Mouse (Mus musculus) c-Kit-positive CD71-positive TER-119-negative erythroid progenitor cells, embryonic 14.5 days (primary cell): ENCODE results near the gene P3h3.
"Not testable (repeated sequence)": the region's sequence is repeated elsewhere in the genome, so short reads cannot be mapped to it uniquely, and the experiment has no call there.

Experiments
- DNase-seq: peaks from one replicate; pipeline ENCODE4 v3.0.0-alpha.2; 2013; ENCODE audit warnings: low read depth

Gene P3h3

GRCm38 (mm10) chr6:124856916-124857839, at the start of gene P3h3:
P3h3 (minus strand) TSS chr6:124857752.
- peak; percentile 32 for DNase-seq

DNA sequence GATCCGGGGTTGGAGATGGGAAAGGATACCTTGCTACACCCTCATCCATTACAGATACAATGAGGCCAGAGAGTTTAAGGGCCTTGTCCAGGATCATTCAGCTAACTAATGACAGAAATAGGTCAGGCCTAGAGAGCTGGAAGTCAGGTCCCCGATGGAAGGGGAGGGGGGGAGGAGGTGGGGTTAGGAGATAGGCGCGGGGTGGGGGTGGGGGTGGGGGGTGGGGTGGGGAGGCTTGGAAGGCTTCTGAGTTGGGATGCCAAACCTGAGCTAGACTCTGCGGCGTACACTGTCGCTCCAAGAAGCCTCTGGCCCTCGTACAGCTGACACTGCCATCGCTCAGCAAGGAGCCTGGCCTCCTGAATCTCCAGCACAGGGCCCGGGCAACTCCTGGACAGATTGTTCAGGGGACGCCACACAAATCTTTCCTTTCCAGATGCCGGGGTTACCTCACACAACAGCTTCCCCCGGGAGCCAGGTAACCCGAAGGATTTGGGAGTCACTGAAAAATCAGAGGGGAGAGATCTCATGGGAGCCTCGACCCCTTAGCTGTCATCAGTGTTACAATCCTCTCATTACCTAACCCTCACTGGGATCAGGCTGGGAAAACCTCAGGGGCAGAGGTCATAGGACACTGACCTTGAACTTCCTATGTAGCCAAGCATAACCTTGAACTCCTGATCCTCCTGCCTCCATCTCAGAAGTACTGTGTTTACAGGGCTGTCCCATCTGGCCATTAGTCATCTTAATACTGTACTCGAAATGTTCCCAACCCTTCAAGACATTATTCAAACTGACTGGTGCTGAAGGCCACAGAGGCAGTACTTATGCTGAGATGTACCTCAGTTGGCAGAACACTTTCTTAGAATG, 47.7 kb upstream of the P3h3 start:
- DNase-seq = no peak

DNA sequence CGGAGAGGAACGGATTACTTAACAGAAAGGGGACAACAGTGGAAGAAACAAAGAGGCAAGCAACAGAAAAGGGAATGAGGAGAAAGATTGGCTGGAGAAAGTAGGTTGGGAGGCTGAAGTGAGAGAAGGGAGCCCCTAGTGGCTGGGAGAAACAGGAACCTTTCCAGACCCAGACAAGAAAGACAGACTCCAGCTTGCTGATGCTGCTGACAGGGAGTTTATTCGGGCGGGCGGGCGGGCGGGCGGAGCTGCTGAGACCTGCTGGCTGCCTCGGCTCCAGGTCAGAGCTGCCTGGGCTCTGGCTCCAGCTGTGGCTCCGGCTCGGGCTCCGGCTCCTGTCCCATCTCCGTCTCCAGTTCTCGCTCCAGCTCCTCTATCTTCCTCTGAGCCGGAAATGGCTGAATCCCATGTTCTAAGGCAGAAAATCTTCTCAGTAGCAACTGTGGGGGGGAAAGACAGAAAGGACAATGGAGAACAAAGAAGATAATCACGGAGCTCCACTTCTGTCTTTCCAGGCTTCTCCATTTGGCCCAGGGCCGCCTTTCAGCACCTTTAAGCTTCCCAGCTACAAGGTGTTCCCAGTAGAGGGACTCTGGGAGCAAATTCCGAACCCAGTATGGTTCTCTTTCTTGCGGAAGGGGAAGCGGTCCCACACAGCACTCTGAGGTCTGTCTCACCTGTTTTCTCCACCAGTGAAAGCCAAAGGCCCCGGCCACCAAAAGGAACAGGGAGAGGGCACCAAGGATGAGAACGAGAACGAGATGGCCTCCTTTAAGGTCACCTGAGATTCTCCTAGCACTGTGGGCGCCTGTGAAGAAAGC, 46.8 kb upstream of the P3h3 start:
- DNase-seq = peak; percentile 70

DNA sequence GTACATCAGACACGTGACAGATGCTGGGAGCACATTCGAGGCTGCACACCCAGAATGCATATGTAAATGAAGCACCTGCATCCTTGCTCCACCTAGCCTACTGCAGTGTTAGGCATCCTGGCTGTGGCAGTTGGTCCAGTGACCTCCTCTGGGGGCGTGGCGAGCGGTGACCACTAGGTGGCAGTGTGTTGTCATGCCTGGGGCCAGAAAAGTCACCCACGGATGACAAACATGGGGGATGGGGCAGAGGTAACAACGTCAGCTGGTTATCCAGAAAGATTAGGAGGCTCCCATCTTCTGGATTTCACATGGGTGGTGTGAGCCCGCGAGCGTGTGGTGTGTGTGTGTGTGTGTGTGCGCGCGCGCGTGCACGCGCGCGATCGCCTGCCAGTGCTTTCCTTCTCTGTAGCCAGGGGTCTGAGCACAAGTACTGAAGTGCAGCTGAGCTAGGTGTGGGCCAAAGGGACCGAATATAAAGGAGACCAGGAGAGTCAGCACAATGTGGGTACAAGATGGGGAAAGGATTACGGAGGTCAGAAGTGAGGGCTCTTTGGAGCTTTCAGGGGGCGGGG, 46.1 kb upstream of the P3h3 start:
- peak; percentile 88 for DNase-seq

- no peak for DNase-seq
Observed at GRCm38 (mm10) chr6:124901851-124902250, 44.3 kb upstream of the P3h3 start.

GRCm38 (mm10) chr6:124900801-124901480, 43.4 kb upstream of the P3h3 start:
- no peak for DNase-seq

- no peak for DNase-seq
Observed at GRCm38 (mm10) chr6:124900056-124900800, 42.7 kb upstream of the P3h3 start.

DNA sequence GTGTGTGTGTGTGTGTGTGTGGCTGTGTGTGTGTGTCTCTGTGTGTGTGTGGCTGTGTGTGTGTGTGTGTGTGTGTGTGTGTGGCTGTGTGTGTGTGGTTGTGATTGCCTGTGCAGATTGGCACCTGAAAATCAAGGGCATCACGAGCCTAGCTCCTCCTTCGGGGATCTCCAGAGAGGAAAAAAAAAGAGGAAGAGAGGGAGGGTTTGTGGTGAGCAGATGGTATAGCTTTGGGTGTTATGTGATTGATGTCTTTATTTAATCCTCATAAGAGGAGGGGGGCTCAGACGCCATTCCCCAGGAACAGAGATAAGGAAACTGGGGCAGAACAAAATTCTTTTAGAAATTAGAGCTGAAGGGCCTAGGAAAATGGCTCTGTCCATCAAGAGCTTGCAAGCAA, 40.8 kb upstream of the P3h3 start:
- DNase-seq = no peak

GRCm38 (mm10) chr6:124894113-124894512, 36.6 kb upstream of the P3h3 start:
- DNase-seq = not testable (repeated sequence)

DNA sequence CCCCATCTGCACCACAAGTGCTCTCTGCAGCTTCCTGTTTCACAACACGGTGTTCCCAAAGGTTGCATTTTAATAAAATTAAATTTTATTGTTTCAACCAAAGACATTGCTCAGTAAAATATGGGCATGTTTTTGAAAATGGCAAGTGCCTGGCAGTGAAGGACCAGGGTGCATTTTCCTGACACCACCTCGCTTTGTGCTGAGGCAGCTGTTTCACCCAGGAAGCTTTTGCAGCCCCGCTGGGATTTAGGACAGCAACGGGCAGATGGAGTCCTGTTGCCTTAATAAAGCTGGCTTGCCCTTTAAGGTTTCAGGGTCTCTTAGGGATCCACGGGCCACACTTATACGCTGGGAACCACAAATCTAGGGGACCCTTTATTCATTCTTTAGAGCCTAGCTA, 33.4 kb upstream of the P3h3 start:
- no peak for DNase-seq

DNA sequence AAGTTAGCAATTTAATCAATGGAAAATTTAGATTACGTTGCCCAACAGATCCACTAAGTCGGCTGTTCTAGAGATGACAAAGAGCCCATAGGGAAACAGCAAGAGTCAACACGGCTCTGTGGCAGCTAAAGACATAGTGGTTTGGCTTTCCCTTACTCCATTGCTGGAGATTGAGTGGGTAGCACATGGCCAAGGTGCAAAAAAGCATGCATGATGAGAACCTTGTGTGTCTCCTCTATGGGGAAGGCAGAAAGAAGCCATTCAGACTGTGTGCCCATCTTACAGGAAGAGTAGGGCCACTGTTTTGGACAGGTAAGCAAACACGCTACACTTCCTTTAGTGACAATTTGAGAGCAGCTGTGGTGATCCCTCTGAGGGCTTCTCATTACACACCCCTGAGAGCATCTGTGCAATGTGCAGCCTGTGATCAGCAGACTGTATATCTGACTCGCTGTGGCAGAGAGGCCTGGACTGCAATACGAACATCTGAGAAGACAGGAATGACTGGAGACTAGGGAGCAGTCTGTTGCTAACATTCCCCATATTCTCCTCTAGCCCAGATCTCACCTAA, 31.1 kb upstream of the P3h3 start:
- no peak for DNase-seq

DNA sequence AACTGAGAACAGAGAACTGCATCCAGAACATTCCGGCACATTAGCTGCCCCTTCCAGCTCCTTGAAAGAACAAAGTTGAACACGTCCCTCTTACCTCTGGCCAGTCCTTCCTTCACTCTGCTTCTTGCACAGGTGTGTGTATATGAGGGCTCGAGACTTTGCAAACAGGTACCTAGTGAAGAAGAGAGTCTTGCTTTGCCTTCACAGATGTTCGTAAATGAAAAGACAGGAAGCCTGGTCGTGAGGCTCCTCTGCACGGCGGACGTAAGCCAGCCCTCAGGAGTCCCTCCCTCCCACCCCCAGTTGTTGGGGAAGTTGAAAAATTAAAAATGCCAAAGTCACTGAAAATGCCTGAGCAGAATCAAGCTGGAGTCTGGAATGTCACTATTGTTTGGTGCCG, 30.4 kb upstream of the P3h3 start, which contains the start of gene Cd4:
Cd4 (minus strand) TSS at position 236 of the 400 bp plus-strand sequence.
- DNase-seq = no peak

DNA sequence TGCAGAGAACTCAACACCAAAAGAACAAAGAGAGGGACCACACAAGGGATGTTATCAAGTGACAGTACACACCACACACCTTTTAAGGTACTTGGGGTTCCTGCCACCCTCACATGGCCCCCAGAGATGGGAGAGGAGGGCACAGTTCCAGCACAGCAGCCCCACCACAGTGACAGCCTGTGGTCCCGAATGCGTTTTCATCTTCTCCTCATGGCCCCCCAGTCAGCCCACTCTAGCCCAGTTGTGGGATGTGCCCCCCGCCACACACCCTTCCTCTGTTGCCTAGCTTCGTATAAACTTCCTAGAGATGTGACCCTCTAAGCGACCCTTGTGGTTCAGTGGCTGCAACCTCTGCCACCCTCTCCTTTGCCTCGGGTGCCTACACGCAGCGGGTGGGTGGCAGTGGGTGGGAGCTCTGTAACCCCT, 28.4 kb upstream of the P3h3 start:
- DNase-seq = no peak

DNA sequence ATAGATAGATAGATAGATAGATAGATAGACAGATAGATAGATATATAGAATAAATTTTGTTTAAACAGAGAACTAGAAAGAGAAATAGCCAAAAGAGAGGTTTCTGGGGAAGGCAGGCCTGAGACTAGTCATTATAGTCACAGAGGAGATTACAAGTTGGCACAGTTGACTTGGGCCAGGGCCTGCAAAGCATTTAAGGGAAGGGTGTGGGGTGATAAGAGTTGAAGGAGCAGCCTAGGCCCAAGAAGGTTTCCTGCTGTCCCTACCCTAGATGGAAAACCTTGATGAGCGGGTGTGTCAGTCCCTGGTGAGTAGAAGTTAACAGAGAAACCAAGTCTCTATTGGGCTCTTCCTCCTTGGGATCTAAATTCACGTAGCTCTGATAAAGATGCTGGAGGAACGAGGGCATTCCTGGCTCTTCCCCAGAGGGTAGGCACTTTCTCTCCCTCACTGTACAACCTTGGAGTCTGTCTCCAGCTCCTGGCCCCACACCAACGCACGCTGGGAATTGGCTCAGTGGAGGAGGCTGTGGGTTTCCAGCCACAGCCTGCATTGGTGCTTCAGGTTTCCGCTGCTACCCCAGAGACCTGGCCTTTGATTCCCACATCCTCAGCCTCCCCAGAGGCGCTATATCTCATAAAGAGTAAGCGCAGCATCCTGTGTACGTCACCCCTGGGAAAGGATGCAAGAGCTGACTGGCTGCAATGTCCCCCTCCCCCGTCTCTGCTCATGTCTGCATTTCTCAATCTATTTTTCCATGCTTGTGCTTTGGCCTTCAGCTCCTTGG, 27.4 kb upstream of the P3h3 start:
- DNase-seq = no peak

- no peak for DNase-seq
Observed at GRCm38 (mm10) chr6:124883351-124883750, 25.8 kb upstream of the P3h3 start.

- no peak for DNase-seq
Observed at GRCm38 (mm10) chr6:124881821-124882220, 24.3 kb upstream of the P3h3 start.

DNA sequence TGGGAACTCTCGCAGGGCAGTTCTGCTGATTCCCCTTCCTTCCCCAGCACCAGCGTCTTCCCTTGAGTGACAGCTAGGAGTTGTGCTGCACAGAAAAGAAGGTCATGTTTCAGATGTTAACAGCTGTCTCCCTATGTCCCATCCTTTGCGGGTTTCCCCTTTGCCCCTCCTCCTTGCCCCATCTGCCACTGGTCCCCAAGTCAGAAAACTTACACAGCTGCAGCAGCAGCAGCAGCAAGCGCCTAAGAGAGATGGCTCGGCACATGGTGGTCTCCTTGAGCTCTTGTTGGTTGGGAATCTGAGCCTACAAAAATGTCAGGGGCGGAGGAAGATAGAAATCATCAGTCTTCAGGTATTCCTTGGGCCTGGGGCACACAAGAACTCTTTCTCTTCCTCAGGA, 21.8 kb upstream of the P3h3 start:
- no peak for DNase-seq

DNA sequence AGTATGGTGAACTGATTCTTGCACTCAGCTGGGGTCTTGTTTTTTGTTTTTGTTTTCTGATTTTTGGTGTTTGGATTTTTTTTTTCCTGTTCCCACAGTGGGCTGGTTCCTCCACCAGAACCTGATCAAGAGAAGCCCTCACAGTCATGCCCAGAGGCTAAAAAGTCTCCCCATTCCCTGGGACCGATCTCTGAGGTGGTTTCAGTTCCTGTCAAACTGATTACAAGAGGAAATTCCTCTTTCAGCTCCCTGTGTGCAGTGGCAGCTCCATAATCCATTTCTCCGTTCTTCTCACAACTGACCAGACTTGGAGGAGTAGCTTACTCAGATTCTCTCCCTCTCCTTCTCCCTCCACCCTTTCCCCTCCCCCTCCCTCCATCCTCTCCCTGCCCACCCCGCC, 16.8 kb upstream of the P3h3 start:
- DNase-seq = no peak

DNA sequence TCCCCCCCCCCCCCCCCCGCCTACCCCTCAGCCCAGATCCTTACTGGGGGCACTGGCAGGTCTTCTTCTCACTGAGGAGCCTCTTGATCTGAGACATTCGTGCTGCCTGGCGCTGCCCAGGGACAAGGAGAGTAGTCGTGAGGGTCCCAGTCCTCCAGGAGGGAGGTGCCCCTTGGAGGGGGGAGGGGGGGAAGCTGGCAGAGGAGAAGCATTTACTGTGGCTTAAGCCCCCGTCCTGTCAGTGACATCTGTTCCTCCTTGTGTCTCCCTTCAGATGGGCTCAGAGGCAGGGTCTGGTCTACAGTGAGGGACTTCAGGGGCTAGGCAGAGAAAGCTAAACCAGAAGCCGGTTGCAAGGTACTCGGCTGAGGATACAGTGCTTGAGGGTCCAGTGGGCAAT, 9.0 kb upstream of the P3h3 start:
- DNase-seq = no peak
